Mouse (Mus musculus): ENCODE measurements around the gene Afg1l.

The Afg1l gene

GRCm38 (mm10) chr10:42347986-42348385 lies 130.4 kb downstream of the Afg1l start:
- DNase-seq = no peak

- DNase-seq = no peak
Observed at GRCm38 (mm10) chr10:42347127-42347526, 131.2 kb downstream of the Afg1l start.

GRCm38 (mm10) chr10:42346179-42346877 lies 132.0 kb downstream of the Afg1l start:
- DNase-seq = no peak

GRCm38 (mm10) chr10:42342714-42343113 lies 135.7 kb downstream of the Afg1l start:
- DNase-seq = no peak

GRCm38 (mm10) chr10:42341815-42342457 lies 136.4 kb downstream of the Afg1l start:
- no peak for DNase-seq

- no peak for DNase-seq
Observed at GRCm38 (mm10) chr10:42340426-42340793, 138.0 kb downstream of the Afg1l start.

GRCm38 (mm10) chr10:42339773-42340425 lies 138.5 kb downstream of the Afg1l start:
- no peak for DNase-seq

- no peak for DNase-seq
Observed at GRCm38 (mm10) chr10:42338456-42338855, 139.9 kb downstream of the Afg1l start.

GRCm38 (mm10) chr10:42327576-42327975 lies 150.8 kb downstream of the Afg1l start:
- no peak for DNase-seq

- DNase-seq = no peak
Observed at GRCm38 (mm10) chr10:42325305-42325704, 153.1 kb downstream of the Afg1l start.

GRCm38 (mm10) chr10:42323978-42324377 lies 154.4 kb downstream of the Afg1l start:
- no peak for DNase-seq

GRCm38 (mm10) chr10:42313222-42313786 lies 165.1 kb downstream of the Afg1l start:
- no peak for DNase-seq

GRCm38 (mm10) chr10:42312557-42312956 lies 165.8 kb downstream of the Afg1l start:
- DNase-seq = no peak

- DNase-seq = no peak
Observed at GRCm38 (mm10) chr10:42308687-42308987, 169.7 kb downstream of the Afg1l start.

GRCm38 (mm10) chr10:42307980-42308686 lies 170.2 kb downstream of the Afg1l start:
- peak; percentile 54 for DNase-seq

- DNase-seq = no peak
Observed at GRCm38 (mm10) chr10:42306422-42306821, 171.9 kb downstream of the Afg1l start.

GRCm38 (mm10) chr10:42300805-42301204 lies 177.6 kb downstream of the Afg1l start:
- DNase-seq = no peak

GRCm38 (mm10) chr10:42299967-42300366 lies 178.4 kb downstream of the Afg1l start:
- no peak for DNase-seq

GRCm38 (mm10) chr10:42299426-42299825 lies 178.9 kb downstream of the Afg1l start:
- DNase-seq = no peak

- DNase-seq = no peak
Observed at GRCm38 (mm10) chr10:42297954-42298353, 180.4 kb downstream of the Afg1l start.

GRCm38 (mm10) chr10:42297109-42297508 lies 181.3 kb downstream of the Afg1l start:
- DNase-seq = no peak

- DNase-seq = no peak
Observed at GRCm38 (mm10) chr10:42296559-42296958, 181.8 kb downstream of the Afg1l start.

- peak; percentile 48 for DNase-seq
Observed at GRCm38 (mm10) chr10:42295028-42295427, 183.3 kb downstream of the Afg1l start.
